ENCODE assay signal across 8 mouse cellular contexts in the genomic region with DNA sequence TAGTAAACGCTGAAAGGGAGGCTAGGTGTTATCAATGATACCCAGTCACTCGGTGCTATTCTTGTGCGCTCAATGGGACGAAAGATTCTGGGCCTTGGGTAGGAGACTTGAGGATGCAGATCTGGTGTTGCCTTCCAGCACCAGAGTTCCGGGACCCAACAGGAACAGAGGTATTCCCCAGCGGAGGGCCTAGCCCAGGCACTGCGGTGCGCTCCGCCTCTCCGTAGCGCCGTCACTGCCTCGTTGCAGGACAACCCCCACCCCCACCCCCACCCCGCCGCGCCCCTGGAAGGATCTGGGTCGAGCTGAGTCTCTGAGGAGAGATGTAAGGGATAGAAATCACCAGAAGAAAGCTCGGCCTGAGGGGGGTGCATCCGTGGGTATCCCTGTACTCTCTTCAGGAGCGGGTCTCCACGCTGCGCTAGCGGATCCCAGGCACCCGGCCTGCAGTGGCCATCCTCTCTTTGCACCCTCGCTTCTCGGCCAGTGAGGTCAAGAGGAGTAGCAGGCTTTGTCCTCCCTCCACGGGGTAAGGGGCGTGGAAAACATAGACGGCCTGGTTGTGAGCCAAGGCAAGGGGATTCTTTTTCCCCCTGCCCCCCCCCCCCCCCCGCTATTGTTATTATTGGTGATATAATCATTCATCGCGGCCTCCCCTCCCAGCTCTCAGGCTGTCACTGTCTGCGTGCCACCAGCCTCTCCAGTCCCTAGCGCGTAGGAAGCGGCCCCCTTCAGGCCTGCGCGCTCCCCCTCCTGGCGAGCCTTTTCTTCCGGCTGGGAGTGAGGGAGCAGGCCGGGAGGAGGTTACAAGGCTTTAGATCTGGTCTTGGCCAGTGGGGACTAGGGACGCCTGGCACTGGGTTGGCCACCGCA. TPM values are rescaled to one million over a fixed set of nuclear protein-coding genes. Genes with fewer than 3 reads are reported as not detected.
DNase-seq lines count a peak whose midpoint lies in the region; ATAC-seq and TF ChIP-seq lines count a peak whose summit lies in the region.

No protein-coding gene starts in this region.

- H3K9me3 ChIP-seq in forebrain, embryonic 12.5 days: no peaks in the 10 kb centered on the region
- no peaks in the 10 kb centered on the region for H3K9me3 ChIP-seq in heart, postnatal 0 days (replicated peaks; ENCODE audit: control insufficient read depth, low read length)
- no peaks in the 10 kb centered on the region for H3K9me3 ChIP-seq in liver, embryonic 16.5 days (replicated peaks; ENCODE audit: control insufficient read depth, low read length)
- no peaks in the 10 kb centered on the region for H3K9me3 ChIP-seq in neural tube, embryonic 13.5 days

- H3K9ac ChIP-seq in forebrain, embryonic 12.5 days: peak overlapping the region; percentile 88
- peak overlapping the region; percentile 73 for H3K9ac ChIP-seq in heart, postnatal 0 days (replicated peaks; ENCODE audit: low read depth, low read length)
- H3K9ac ChIP-seq in liver, embryonic 16.5 days (ENCODE audit: low read depth, low read length): peak overlapping the region; percentile 71
- peak overlapping the region; percentile 93 for H3K9ac ChIP-seq in neural tube, embryonic 13.5 days

- TF ChIP-seq CTCF in heart, postnatal 0 days (IDR thresholded peaks at IDR 0.05; ENCODE audit: low read depth): peak; percentile 63

- no peak for TF ChIP-seq EP300 in heart, postnatal 0 days (IDR thresholded peaks at IDR 0.05; ENCODE audit: low read depth)

- ATAC-seq in forebrain, embryonic 12.5 days (ENCODE audit: low FRiP score): peak; percentile 89
- peak; percentile 87 for ATAC-seq in heart, postnatal 0 days (ENCODE audit: insufficient read depth, low read depth)
- peak; percentile 82 for ATAC-seq in liver, embryonic 16.5 days (ENCODE audit: low read depth)
- ATAC-seq in neural tube, embryonic 13.5 days (ENCODE audit: low read depth): peak; percentile 91

- H3K4me1 ChIP-seq in forebrain, embryonic 12.5 days: peaks cover 18% of the 10 kb centered on the region
- peaks cover 3% of the 10 kb centered on the region; the same call in 1 of the 2 replicates for H3K4me1 ChIP-seq in heart, postnatal 0 days (ENCODE audit: control insufficient read depth, insufficient read depth)
- no peaks in the 10 kb centered on the region; the same call in 1 of the 2 replicates for H3K4me1 ChIP-seq in liver, embryonic 16.5 days (ENCODE audit: control insufficient read depth, low read depth, low read length)
- H3K4me1 ChIP-seq in neural tube, embryonic 13.5 days (replicated peaks): peaks cover 25% of the 10 kb centered on the region

- peak; percentile 28 to 41 for DNase-seq in CD8-positive naive resting alpha-beta T cell, adult 2 months (ENCODE audit: low read depth in 2 of 2, low spot score in 2 of 2)
- peak; percentile 60 for DNase-seq in c-Kit-positive CD71-positive TER-119-negative erythroid progenitor cells, embryonic 14.5 days (ENCODE audit: low read depth)
- DNase-seq in heart, postnatal 0 days (ENCODE audit: low spot score): peak; percentile 83
- DNase-seq in kidney, postnatal 4 days: peak; percentile 89 to 92
- DNase-seq in telencephalon, adult 2 months (ENCODE audit: low read depth, low spot score): peak; percentile 74

- H3K4me3 ChIP-seq in forebrain, embryonic 12.5 days (replicated peaks): peak overlapping the region; percentile 75
- peak overlapping the region; percentile 61 for H3K4me3 ChIP-seq in heart, postnatal 0 days (ENCODE audit: low read depth, low read length)
- H3K4me3 ChIP-seq in liver, embryonic 16.5 days (ENCODE audit: low read depth, low read length): peak overlapping the region; percentile 75
- peak overlapping the region; percentile 78 for H3K4me3 ChIP-seq in neural tube, embryonic 13.5 days

- H3K27ac ChIP-seq in forebrain, embryonic 12.5 days: peak overlapping the region; percentile 97
- peak overlapping the region; percentile 95 for H3K27ac ChIP-seq in heart, postnatal 0 days (ENCODE audit: low read depth)
- H3K27ac ChIP-seq in liver, embryonic 16.5 days (ENCODE audit: low read length): peak overlapping the region; percentile 84
- H3K27ac ChIP-seq in neural tube, embryonic 13.5 days (replicated peaks): peak overlapping the region; percentile 98

- no peaks in the 10 kb centered on the region for H3K27me3 ChIP-seq in forebrain, embryonic 12.5 days
- no peaks in the 10 kb centered on the region for H3K27me3 ChIP-seq in heart, postnatal 0 days (ENCODE audit: control insufficient read depth, insufficient read depth, low read length)
- H3K27me3 ChIP-seq in liver, embryonic 16.5 days (ENCODE audit: control insufficient read depth, insufficient read depth, low read depth, low read length): no peaks in the 10 kb centered on the region
- no peaks in the 10 kb centered on the region for H3K27me3 ChIP-seq in neural tube, embryonic 13.5 days

- H3K4me2 ChIP-seq in forebrain, embryonic 12.5 days: peak overlapping the region; percentile 79
- peak overlapping the region; percentile 89 for H3K4me2 ChIP-seq in heart, postnatal 0 days (ENCODE audit: low read depth, low read length)
- H3K4me2 ChIP-seq in liver, embryonic 16.5 days (ENCODE audit: low read depth, low read length): peak overlapping the region; percentile 84
- H3K4me2 ChIP-seq in neural tube, embryonic 13.5 days: peak overlapping the region; percentile 81

- peaks cover 16% of the 10 kb centered on the region for H3K36me3 ChIP-seq in forebrain, embryonic 12.5 days (replicated peaks)
- H3K36me3 ChIP-seq in heart, postnatal 0 days (replicated peaks; ENCODE audit: control insufficient read depth, insufficient read depth, low read length): peaks cover 20% of the 10 kb centered on the region
- no peaks in the 10 kb centered on the region; the same call in 1 of the 2 replicates for H3K36me3 ChIP-seq in liver, embryonic 16.5 days (ENCODE audit: control insufficient read depth, insufficient read depth)
- peaks cover 25% of the 10 kb centered on the region for H3K36me3 ChIP-seq in neural tube, embryonic 13.5 days

- under 1% methylated on average over 43 of the region's 43 CpGs for WGBS in forebrain, embryonic 12.5 days
- WGBS in heart, postnatal 0 days: 0% methylated on average over 40 of the region's 43 CpGs
- under 1% methylated on average over 42 of the region's 43 CpGs for WGBS in liver, embryonic 16.5 days (ENCODE audit: insufficient replicate concordance)
- WGBS in neural tube, embryonic 13.5 days: under 1% methylated on average over 39 of the region's 43 CpGs

RNA-seq across cellular contexts. Expression of a gene that starts 0.7 kb away (rescaled TPM):
- polyA plus RNA-seq in forebrain, embryonic 12.5 days (2016; fragmentation: Nextera tagmentation; extraction: Ambion mirVana): 29.2 and 29.3 TPM in 2 replicates
- 5.1 and 20.2 TPM in 2 replicates for total RNA-seq in heart, postnatal 0 days (2014; rRNA removed; ENCODE audit: low replicate concordance)
- 9.2 and 9.9 TPM in 2 replicates for polyA plus RNA-seq in heart, postnatal 0 days (2015; fragmentation: Nextera tagmentation; extraction: Ambion mirVana)
- polyA plus RNA-seq in liver, embryonic 16.5 days (2015; fragmentation: Nextera tagmentation; extraction: Ambion mirVana): 3.5 and 4.0 TPM in 2 replicates
- polyA plus RNA-seq in neural tube, embryonic 13.5 days (2015; fragmentation: Nextera tagmentation; extraction: Ambion mirVana): 31.3 and 32.3 TPM in 2 replicates

RNA-seq across cellular contexts. Expression of a gene that starts 0.8 kb away (rescaled TPM):
- polyA plus RNA-seq in forebrain, embryonic 12.5 days (2016; fragmentation: Nextera tagmentation; extraction: Ambion mirVana): 51.3 and 55.0 TPM in 2 replicates
- total RNA-seq in heart, postnatal 0 days (2014; rRNA removed; ENCODE audit: low replicate concordance): 14.2 and 20.2 TPM in 2 replicates
- 25.4 and 30.2 TPM in 2 replicates for polyA plus RNA-seq in heart, postnatal 0 days (2015; fragmentation: Nextera tagmentation; extraction: Ambion mirVana)
- polyA plus RNA-seq in liver, embryonic 16.5 days (2015; fragmentation: Nextera tagmentation; extraction: Ambion mirVana): 13.8 and 15.0 TPM in 2 replicates
- polyA plus RNA-seq in neural tube, embryonic 13.5 days (2015; fragmentation: Nextera tagmentation; extraction: Ambion mirVana): 30.0 and 35.2 TPM in 2 replicates

RNA-seq across cellular contexts. Expression of a gene that starts 17.2 kb away (rescaled TPM):
- polyA plus RNA-seq in forebrain, embryonic 12.5 days (2016; fragmentation: Nextera tagmentation; extraction: Ambion mirVana): 106 and 109 TPM in 2 replicates
- 17.7 and 54.1 TPM in 2 replicates for total RNA-seq in heart, postnatal 0 days (2014; rRNA removed; ENCODE audit: low replicate concordance)
- 35.5 and 42.7 TPM in 2 replicates for polyA plus RNA-seq in heart, postnatal 0 days (2015; fragmentation: Nextera tagmentation; extraction: Ambion mirVana)
- polyA plus RNA-seq in liver, embryonic 16.5 days (2015; fragmentation: Nextera tagmentation; extraction: Ambion mirVana): 35.4 and 44.3 TPM in 2 replicates
- 49.1 and 54.1 TPM in 2 replicates for polyA plus RNA-seq in neural tube, embryonic 13.5 days (2015; fragmentation: Nextera tagmentation; extraction: Ambion mirVana)

RNA-seq across cellular contexts. Expression of a gene that starts 28.1 kb away (rescaled TPM):
- polyA plus RNA-seq in forebrain, embryonic 12.5 days (2016; fragmentation: Nextera tagmentation; extraction: Ambion mirVana): 44.5 and 45.0 TPM in 2 replicates
- 12.1 and 39.8 TPM in 2 replicates for total RNA-seq in heart, postnatal 0 days (2014; rRNA removed; ENCODE audit: low replicate concordance)
- 9.3 and 10.7 TPM in 2 replicates for polyA plus RNA-seq in heart, postnatal 0 days (2015; fragmentation: Nextera tagmentation; extraction: Ambion mirVana)
- polyA plus RNA-seq in liver, embryonic 16.5 days (2015; fragmentation: Nextera tagmentation; extraction: Ambion mirVana): 4.0 and 4.6 TPM in 2 replicates
- 33.1 and 33.6 TPM in 2 replicates for polyA plus RNA-seq in neural tube, embryonic 13.5 days (2015; fragmentation: Nextera tagmentation; extraction: Ambion mirVana)

RNA-seq across cellular contexts. Expression of a gene that starts 57.7 kb away (rescaled TPM):
- polyA plus RNA-seq in forebrain, embryonic 12.5 days (2016; fragmentation: Nextera tagmentation; extraction: Ambion mirVana): 0.14 and 0.29 TPM in 2 replicates
- total RNA-seq in heart, postnatal 0 days (2014; rRNA removed; ENCODE audit: low replicate concordance): not detected in 2 replicates
- polyA plus RNA-seq in heart, postnatal 0 days (2015; fragmentation: Nextera tagmentation; extraction: Ambion mirVana): not detected in 2 replicates
- polyA plus RNA-seq in liver, embryonic 16.5 days (2015; fragmentation: Nextera tagmentation; extraction: Ambion mirVana): 0.12 and 0.19 TPM in 2 replicates
- 0.06 TPM in 1 of 2 replicates, not detected in the other for polyA plus RNA-seq in neural tube, embryonic 13.5 days (2015; fragmentation: Nextera tagmentation; extraction: Ambion mirVana)

Comparison
In these comparisons a context has a peak if more than half of its experiments do, and no peak if none do; other contexts are left out.
1. Peak in every context shown above with its lines: DNase-seq, ATAC-seq, H3K4me3 ChIP-seq and H3K27ac ChIP-seq.
2. DNase-seq: peak in every context shown above with its lines; median percentile 90 in kidney, postnatal 4 days; 83 in heart, postnatal 0 days; 74 in telencephalon, adult 2 months; 60 in c-Kit-positive CD71-positive TER-119-negative erythroid progenitor cells, embryonic 14.5 days; 34 in CD8-positive naive resting alpha-beta T cell, adult 2 months.